Mouse (Mus musculus) right cerebral cortex, postnatal 4 days (tissue): ENCODE data around the gene Ccdc88a.

Experiments used
- DNase-seq: peaks from one replicate; pipeline ENCODE4 v3.0.0-alpha.2; 2022

Ccdc88a gene

DNA sequence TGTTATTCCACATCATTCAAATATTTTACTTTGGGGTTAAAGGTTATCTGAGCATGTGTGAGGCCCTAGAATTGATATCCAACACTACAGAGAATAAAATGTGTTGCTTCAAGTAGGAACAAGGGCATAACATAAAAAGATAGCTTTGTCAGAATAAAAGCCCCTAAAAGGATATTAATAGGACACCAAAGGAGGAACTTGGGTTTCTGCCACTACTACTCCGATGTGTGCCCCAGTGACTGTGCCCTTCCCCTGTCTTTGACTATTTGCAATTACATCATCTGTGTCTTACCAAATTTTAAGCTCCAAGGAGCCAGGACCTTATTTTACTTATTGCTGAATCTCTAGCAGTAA, 175.9 kb downstream of the Ccdc88a start:
- no peak for DNase-seq
